Mouse (Mus musculus) liver, postnatal 0 days (tissue): ENCODE measurements around the gene Ccdc33.

Experiments used
- CTCF ChIP-seq: sonication (generic); IDR thresholded peaks from 2 replicates; pipeline ENCODE4 v1.5.1; 2016; ENCODE audit warnings: antibody characterized with exemption, low read depth
- EP300 ChIP-seq: IDR thresholded peaks from 2 replicates; pipeline ENCODE4 v1.6.1; 2016; ENCODE audit warnings: antibody characterized with exemption, low read depth, mild to moderate bottlenecking

- TF ChIP-seq CTCF (no peak), EP300 (no peak)
These were observed 41.7 kb upstream of the Ccdc33 start for GRCm38 (mm10) chr9:58160315-58160714.
